Mouse (Mus musculus) mesoderm, embryonic 11.5 days (tissue): ENCODE measurements around the gene Tuba3a.

ENCODE experiments used
- DNase-seq: peaks from one replicate; pipeline ENCODE4 v3.0.0-alpha.2; 2012; ENCODE audit warnings: low read depth, low spot score

The Tuba3a gene

DNA sequence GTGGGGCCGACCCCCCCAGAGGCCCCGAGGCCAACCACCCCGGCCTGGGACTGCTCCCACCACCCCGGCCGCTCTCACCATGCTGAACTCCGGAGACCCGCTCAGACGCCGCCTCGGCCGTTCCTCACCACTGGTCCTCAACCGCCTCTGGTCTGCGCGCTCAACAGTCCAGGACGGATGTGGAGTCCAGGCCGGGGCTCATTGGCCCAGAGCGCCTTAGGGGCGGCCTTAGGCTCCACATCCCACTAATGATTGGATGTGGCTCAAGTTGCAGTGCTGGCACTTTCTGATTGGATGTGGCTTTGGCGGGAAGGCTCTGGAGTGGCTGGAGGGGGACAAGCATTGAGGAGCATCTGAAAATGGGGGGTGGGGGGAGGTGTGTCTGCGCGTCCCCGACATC is at the start of gene Tuba3a:
Tuba3a (minus strand) TSS at position 153 of the 400 bp plus-strand sequence.
- no peak for DNase-seq

GRCm38 (mm10) chr6:125334356-125334755 is 48.5 kb upstream of the Tuba3a start:
- no peak for DNase-seq

DNA sequence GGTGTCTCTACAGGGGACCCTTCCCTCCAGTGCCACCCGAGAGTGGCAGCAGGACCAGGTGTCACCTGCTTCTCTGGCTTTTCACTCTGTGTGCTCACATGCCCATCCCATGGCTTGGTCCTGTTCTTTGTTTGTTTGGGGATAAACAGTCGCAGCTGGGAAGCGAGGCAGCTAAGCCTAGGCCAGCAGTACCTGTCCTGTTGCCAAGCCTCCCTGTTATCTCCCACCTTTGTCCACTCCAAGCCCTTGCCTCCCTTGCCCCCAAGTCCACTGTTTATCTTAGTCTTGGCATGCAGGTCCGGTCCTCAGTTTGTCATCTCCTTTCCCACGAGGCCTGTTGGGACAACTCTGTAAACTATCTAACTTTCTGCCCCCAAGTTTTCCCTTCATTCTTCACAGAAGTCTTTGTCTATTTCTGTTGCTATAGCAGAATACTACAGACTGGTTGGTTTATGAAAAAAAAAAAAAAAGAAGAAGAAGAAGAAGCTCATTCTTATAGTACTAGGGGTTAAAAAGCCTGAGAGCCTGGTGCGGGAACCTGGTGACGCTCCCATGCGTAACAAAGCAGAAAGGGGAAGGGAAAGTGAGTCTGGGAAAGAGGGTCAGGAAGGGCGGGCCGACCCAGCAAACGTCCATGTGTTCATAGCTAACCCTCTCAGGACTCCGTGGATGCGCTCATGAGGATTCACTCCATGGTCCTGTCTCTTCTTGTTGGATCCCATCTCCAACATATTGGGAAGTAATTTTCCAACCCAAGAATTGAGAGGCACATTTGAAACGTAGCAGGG is 47.5 kb upstream of the Tuba3a start:
- no peak for DNase-seq

- peak; percentile 87 for DNase-seq
Observed at GRCm38 (mm10) chr6:125330626-125331326, 44.9 kb upstream of the Tuba3a start.

DNA sequence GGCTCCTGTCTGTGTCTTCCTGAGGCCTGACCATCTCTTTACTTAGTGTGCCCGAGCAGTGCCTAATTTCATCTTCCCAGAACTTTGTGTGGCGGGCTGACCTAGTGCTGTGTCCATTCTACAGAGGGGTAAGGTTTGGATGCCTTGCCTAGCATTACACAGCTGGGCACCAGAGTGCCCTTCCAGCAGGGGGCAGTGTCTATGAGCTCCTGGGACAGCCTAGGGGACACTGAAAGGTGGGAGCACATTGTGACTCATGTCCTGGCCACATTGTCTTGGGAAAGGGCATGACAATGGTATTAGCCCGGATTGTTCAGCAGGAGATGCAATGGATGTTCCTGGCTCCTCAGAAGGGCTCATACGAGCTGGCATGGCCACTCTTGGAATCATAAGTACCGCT is 42.4 kb upstream of the Tuba3a start:
- no peak for DNase-seq

GRCm38 (mm10) chr6:125325337-125325736 is 39.5 kb upstream of the Tuba3a start:
- no peak for DNase-seq

GRCm38 (mm10) chr6:125323547-125323946 is 37.7 kb upstream of the Tuba3a start:
- DNase-seq, result no peak

DNA sequence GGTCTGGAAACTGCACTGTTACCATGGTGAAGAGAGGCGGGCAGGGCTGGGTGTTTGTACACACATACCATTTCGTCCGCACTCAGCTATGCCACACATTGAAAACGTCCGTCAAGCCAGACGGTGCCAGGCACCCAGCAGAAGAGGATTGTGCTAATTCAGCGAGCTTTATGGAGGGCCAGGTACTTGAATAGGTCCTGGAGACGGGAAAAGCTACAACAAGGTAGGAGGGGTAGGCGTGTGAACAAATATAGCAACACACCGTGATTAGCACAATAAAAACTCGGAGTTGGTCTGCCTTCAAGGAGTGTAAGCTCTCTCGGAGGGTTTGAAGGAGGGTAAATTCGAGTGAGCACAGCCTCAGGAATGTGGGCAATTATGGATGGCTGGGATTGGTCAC is 37.0 kb upstream of the Tuba3a start:
- no peak for DNase-seq

- DNase-seq, result no peak
Observed at GRCm38 (mm10) chr6:125321114-125321855, 35.4 kb upstream of the Tuba3a start.

DNA sequence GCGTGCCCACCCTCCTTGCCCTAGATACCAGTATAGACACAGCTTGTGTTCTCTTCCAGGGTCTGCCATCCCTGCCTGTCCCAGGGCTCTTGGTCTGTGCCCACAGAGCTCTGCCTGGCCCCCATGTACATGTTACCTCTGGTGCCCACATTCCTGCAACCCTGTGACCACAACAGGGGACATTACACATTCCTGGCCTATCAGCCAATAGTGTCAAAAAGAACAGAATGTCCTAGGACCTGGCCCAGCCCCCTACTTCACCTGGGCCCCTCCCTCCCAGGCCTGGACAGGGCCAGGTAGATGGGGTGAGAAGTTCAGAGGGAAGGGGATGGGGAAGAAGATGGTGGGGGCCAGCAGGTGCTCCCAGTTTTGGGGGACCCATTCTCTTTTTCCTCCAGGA is 34.5 kb upstream of the Tuba3a start, which contains the start of gene Scnn1a:
Scnn1a (plus strand) TSS at position 337 of the 400 bp plus-strand sequence.
- DNase-seq, result no peak

DNA sequence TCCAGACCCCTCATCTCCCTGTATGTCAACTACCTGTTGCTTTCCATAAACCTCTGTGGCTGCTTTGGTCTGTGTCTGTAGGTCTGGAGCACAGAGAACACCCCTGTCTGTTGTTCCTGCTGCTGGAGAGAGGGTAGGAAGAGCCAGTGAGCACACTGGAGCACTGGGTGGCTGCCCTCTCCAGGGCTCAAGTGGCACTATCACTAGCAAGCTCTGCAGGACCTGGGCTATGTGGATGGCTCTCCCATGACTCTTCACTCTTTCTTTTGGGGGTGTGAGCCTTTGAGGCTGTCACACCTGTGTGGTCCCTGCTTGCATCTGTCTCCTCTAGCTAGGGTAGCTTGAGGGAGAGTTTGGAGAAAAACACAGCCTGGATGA is 34.1 kb upstream of the Tuba3a start:
- no peak for DNase-seq

DNA sequence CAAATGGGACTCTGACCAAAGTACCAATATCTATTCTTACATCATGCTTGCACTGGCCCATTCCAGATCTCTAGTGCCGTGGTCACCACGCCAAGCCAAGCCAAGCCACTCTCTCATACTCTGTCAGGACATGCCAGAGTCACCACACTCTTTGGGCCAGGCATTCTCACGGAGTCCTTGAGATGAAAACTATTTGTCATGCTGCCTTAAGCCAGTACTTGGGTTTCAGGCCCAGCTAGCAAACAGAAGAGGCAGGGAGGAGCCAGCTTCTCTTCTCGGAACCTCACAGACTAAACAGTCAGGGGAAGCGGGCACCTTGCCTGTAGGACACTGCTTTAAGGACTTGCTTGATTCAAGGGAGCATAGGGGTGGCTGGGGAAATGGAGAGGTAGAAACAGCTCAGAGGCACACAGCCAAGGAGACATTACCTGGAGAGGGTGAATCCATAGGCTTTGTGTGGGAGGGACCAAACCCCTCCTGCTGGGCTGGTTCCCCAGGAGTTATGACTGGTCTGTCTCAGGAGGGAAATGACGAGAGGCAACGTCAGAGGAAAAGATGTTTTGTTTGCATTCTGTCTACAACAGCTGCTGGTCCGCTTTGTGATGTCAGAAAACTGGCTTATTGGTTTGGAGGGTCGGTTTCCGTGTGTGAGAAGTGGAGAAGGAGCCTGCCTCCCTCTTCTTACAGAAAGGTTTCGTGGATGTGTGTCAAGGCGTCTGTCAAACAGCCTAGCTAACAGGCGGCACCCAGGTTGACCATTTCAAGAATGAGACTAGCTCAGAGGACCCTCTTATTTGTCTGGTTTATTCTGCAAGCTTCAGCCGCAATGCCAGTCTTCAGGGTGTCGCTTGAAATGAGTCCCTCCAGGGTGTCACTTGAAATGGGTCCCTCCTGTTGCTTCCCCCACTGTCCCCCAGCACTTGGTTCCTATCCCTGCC is 33.4 kb upstream of the Tuba3a start:
- DNase-seq, result no peak

GRCm38 (mm10) chr6:125317077-125317476 is 31.2 kb upstream of the Tuba3a start:
- no peak for DNase-seq

DNA sequence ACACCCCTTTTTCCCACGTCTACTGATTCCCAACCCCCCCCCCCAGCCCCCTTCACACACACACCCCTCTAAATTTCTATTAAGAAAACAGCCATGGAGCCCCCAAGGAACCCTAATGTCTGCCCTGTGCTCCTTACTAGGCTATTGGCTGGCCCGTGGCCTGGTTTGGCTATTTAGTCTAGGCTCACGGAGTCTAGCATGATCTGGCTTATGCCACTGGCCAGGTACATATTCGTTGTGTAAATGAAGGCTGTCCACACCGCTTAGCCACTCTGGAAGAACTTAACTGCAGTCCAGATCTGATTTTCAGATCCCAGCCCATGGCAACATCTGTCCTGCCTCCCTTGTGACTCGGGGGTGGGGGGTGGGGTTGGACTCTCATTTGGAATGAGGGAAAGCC is 28.9 kb upstream of the Tuba3a start:
- DNase-seq, result no peak

- DNase-seq, result no peak
Observed at GRCm38 (mm10) chr6:125314231-125314563, 28.4 kb upstream of the Tuba3a start.

- peak; percentile 64 for DNase-seq
Observed at GRCm38 (mm10) chr6:125313546-125314230, 27.8 kb upstream of the Tuba3a start, which contains the start of gene Ltbr. Ltbr (minus strand) TSS chr6:125313885.

DNA sequence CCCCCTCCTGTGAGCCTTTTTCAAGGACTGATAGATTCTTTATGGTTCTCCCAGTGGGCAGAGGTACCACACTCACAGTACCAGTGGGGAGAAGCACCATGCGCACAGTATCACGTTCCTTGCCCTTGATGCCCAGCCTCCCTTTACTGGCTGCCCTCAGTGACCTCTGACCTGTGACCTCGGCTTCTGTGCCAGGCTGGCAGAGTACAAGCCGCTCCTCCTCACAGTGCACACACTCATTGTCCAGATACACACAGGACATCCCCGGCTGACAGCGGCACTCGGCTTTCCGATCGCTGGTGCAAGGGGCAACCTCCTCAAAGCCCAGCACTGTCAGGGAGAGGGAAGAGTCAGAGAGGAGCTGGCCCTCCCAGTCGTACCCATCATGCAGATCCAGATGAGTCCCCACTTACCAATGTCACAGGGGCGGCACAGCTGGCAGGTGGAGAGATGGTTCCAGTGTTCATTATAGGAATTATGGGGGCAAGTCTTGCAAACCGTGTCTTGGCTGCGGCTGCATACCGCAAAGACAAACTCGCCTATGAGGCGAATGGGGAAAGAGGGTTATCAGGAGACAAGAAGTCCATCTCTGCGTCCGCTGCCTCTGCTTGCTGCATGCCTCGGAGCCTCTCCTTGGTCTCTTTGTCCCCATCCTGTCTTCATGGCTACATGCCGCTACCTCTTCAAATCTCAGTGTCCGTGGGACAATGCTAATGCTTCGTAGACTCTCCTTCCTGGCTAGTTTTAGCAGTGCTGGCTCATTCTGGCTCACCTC is 26.9 kb upstream of the Tuba3a start:
- no peak for DNase-seq

DNA sequence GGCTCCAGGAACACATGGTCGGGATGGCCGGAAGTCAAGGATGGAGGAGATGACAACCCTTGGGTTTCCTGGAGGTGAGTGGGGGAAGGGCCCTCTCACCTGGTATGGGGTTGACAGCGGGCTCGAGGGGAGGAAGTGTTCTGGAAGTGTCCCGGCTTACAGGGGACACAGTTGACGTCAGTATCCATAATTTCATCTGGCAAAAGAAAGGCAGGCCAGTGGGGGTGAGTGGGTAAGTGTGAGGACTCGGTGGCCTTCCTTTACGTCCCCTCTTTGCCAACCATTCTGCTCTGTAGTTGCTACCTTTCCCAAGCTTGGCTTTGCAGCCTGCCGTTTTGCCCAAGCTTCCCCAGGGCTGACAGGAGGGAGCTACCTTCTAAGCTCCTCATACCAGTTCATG is 26.3 kb upstream of the Tuba3a start:
- DNase-seq, result no peak

DNA sequence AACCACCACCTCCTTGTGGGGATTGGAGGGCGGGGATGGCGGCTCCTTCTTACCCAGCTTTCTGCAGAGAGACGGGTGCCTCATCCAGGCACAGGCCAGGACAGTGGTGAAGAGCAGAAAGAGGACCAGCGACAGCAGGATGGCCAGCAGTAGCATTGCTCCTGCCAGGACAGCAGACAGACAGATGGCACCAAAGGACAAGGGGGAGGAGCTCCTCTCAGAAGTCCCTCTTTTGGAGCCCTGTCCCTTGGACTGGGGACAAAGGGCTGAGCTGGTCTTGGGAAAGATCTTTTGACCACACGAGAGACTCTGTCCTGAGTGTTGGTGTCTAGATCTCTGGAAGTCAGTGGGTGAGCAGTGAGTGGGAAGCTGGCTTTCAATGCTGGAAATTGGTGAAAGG is 23.6 kb upstream of the Tuba3a start:
- no peak for DNase-seq

DNA sequence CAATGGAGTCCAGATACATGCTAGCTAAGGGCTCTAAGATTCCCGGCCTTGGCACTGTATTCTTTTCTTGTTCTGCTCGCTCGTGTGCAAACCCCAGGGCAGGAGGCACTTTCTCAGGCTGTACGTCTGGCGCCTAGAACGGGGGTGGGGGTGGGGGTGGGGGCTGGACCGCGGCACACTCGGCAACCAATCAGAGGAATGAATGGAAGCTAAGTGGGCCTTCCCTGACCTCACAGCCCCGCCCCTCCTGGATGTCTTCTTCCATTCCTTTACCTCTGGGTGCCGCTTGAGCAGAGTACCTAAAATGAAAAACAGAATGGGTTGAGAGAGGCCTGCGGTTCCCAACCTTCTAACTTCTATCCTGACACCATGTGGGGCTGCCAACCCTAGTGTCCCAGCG is 23.1 kb upstream of the Tuba3a start:
- no peak for DNase-seq
